Mouse (Mus musculus) gastrocnemius, postnatal 10 days (tissue): ENCODE results near the gene Dicer1. TPM values are rescaled to one million over a fixed set of nuclear protein-coding genes. Genes with fewer than 3 reads are reported as not detected.

Experiments used
- DNase-seq: peaks from one replicate; pipeline ENCODE4 v3.0.0; 2021; ENCODE audit warnings: mixed read lengths
- long read RNA-seq, 2 experiments: library from polyadenylated mRNA; stranded (forward); transcript quantifications; one replicate each; pipeline ENCODE4 v2.0.0; 2021
- total RNA-seq, 2 experiments: library from RNA; stranded (reverse); gene quantifications; 2 replicates each; pipeline ENCODE4 v1.2.3; 2021

Dicer1 gene
- 10 to 100 TPM; 36.7 to 40.4 TPM for total RNA-seq
- long read RNA-seq, experiment 1, full-length matches to known transcripts = 1 of 18 reads
- long read RNA-seq, experiment 1, partial matches to known transcripts = 7 of 18 reads
- long read RNA-seq, experiment 1, other reads (novel, unspliced or antisense) = 10 of 18 reads
- long read RNA-seq, experiment 2, partial matches to known transcripts = 11 of 21 reads
- long read RNA-seq, experiment 2, other reads (novel, unspliced or antisense) = 10 of 21 reads

GRCm38 (mm10) chr12:104751814-104752765 is at the start of gene Dicer1:
Gene Dicer1, minus strand, starts transcription at chr12:104751952.
- peak; percentile 98 for DNase-seq

GRCm38 (mm10) chr12:104799365-104799764 is 47.6 kb upstream of the Dicer1 start:
- DNase-seq = no peak

- no peak for DNase-seq
Measured at GRCm38 (mm10) chr12:104797905-104798304, 46.2 kb upstream of the Dicer1 start.

- no peak for DNase-seq
Measured at GRCm38 (mm10) chr12:104796635-104797378, 45.1 kb upstream of the Dicer1 start.

GRCm38 (mm10) chr12:104794957-104795356 is 43.2 kb upstream of the Dicer1 start:
- no peak for DNase-seq

- peak; percentile 29 for DNase-seq
Measured at GRCm38 (mm10) chr12:104793486-104793885, 41.7 kb upstream of the Dicer1 start.

- DNase-seq = no peak
Measured at GRCm38 (mm10) chr12:104777603-104778002, 25.9 kb upstream of the Dicer1 start.

- DNase-seq = no peak
Measured at GRCm38 (mm10) chr12:104771941-104772340, 20.2 kb upstream of the Dicer1 start.

GRCm38 (mm10) chr12:104769201-104769785 is 17.5 kb upstream of the Dicer1 start:
- no peak for DNase-seq

- no peak for DNase-seq
Measured at GRCm38 (mm10) chr12:104767183-104767582, 15.4 kb upstream of the Dicer1 start.

- peak; percentile 34 for DNase-seq
Measured at GRCm38 (mm10) chr12:104765761-104766160, 14.0 kb upstream of the Dicer1 start.

- DNase-seq = no peak
Measured at GRCm38 (mm10) chr12:104765116-104765515, 13.4 kb upstream of the Dicer1 start.

GRCm38 (mm10) chr12:104763918-104764317 is 12.2 kb upstream of the Dicer1 start:
- DNase-seq = no peak

GRCm38 (mm10) chr12:104761411-104761810 is 9.7 kb upstream of the Dicer1 start:
- DNase-seq = no peak

- no peak for DNase-seq
Measured at GRCm38 (mm10) chr12:104758066-104758465, 6.3 kb upstream of the Dicer1 start.

GRCm38 (mm10) chr12:104753686-104754085 is 1.9 kb upstream of the Dicer1 start:
- DNase-seq = no peak

GRCm38 (mm10) chr12:104751331-104751813 is 380 bp downstream of the Dicer1 start:
- no peak for DNase-seq

GRCm38 (mm10) chr12:104748946-104749345 is 2.8 kb downstream of the Dicer1 start:
- no peak for DNase-seq

GRCm38 (mm10) chr12:104747252-104747651 is 4.5 kb downstream of the Dicer1 start:
- DNase-seq = no peak

GRCm38 (mm10) chr12:104746601-104747000 is 5.2 kb downstream of the Dicer1 start:
- DNase-seq = no peak

GRCm38 (mm10) chr12:104743687-104744086 is 8.1 kb downstream of the Dicer1 start:
- DNase-seq = no peak

- no peak for DNase-seq
Measured at GRCm38 (mm10) chr12:104742247-104742646, 9.5 kb downstream of the Dicer1 start.
